Mouse (Mus musculus): ENCODE measurements at regions not wholly inside any gene's neighbourhood (a gene's known extent, or its start where the extent isn't known, plus 50 kb on each side); places are given as distances from the start of the nearest gene placed in this dataset.

- Histone ChIP-seq H3K9me3 (peaks cover 14% of the 10 kb centered on the region), H3K36me3 (replicated peaks; ENCODE audit: low read length) (no peaks in the 10 kb centered on the region), H3K4me3 (replicated peaks) (no peak overlapping the region), H3K4me1 (no peaks in the 10 kb centered on the region), H3K27me3 (replicated peaks) (peaks cover 2% of the 10 kb centered on the region)
- TF ChIP-seq GATA1 (IDR thresholded peaks at IDR 0.05; ENCODE audit: borderline replicate concordance, low read length) (no peak), FLI1 (IDR thresholded peaks at IDR 0.05; ENCODE audit: low read length) (no peak)
Measured at GRCm38 (mm10) chr14:76318438-76318837, 96.3 kb upstream of the Tsc22d1 start.

- Histone ChIP-seq H3K9me3 (peaks cover 19% of the 10 kb centered on the region), H3K4me1 (no peaks in the 10 kb centered on the region), H3K27me3 (replicated peaks) (no peaks in the 10 kb centered on the region), H3K36me3 (replicated peaks; ENCODE audit: low read length) (no peaks in the 10 kb centered on the region), H3K4me3 (replicated peaks) (no peak overlapping the region)
- TF ChIP-seq FLI1 (IDR thresholded peaks at IDR 0.05; ENCODE audit: low read length): no peak
- TF ChIP-seq GATA1 (IDR thresholded peaks at IDR 0.05; ENCODE audit: borderline replicate concordance, low read length): no peak
Measured at GRCm38 (mm10) chr14:76324246-76324645, 90.5 kb upstream of the Tsc22d1 start.

DNA sequence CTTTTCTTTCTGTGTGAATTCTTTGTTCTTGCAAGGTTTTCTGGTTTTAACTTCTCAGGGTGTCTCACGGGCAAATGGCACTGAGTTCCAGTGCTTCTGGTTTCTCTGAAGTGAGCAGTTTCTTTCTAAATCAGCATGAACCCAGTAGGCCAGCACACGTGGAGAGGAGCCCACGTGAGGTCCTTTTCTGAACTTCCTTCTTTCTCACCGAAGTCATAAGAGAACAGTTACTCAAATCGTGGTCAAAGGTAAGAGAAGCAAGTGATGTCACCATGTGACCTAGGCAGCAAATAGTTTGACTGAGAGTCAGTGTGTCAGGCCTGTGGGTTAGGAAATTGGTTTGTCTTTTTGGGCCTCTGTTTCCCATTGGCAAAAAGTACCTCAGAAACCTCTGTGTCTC, 84.8 kb upstream of the Tsc22d1 start:
- Histone ChIP-seq H3K4me1 (no peaks in the 10 kb centered on the region), H3K9me3 (peaks cover 19% of the 10 kb centered on the region), H3K36me3 (replicated peaks; ENCODE audit: low read length) (no peaks in the 10 kb centered on the region), H3K27me3 (replicated peaks) (no peaks in the 10 kb centered on the region), H3K4me3 (replicated peaks) (no peak overlapping the region)
- no peak for TF ChIP-seq FLI1 (IDR thresholded peaks at IDR 0.05; ENCODE audit: low read length)
- no peak for TF ChIP-seq GATA1 (IDR thresholded peaks at IDR 0.05; ENCODE audit: borderline replicate concordance, low read length)

GRCm38 (mm10) chr14:76331497-76332335, 83.0 kb upstream of the Tsc22d1 start:
- no peaks in the 10 kb centered on the region for H3K27me3 ChIP-seq (replicated peaks)
- no peaks in the 10 kb centered on the region for H3K36me3 ChIP-seq (replicated peaks; ENCODE audit: low read length)
- TF ChIP-seq GATA1 (IDR thresholded peaks at IDR 0.05; ENCODE audit: borderline replicate concordance, low read length): no peak
- no peak for TF ChIP-seq FLI1 (IDR thresholded peaks at IDR 0.05; ENCODE audit: low read length)
- H3K4me1 ChIP-seq: no peaks in the 10 kb centered on the region
- H3K4me3 ChIP-seq (replicated peaks): no peak overlapping the region
- H3K9me3 ChIP-seq: peaks cover 11% of the 10 kb centered on the region

GRCm38 (mm10) chr14:76332336-76332703, 82.4 kb upstream of the Tsc22d1 start:
- no peak for TF ChIP-seq FLI1 (IDR thresholded peaks at IDR 0.05; ENCODE audit: low read length)
- no peak for TF ChIP-seq GATA1 (IDR thresholded peaks at IDR 0.05; ENCODE audit: borderline replicate concordance, low read length)
- no peaks in the 10 kb centered on the region for H3K27me3 ChIP-seq (replicated peaks)
- H3K4me1 ChIP-seq: no peaks in the 10 kb centered on the region
- no peak overlapping the region for H3K4me3 ChIP-seq (replicated peaks)
- H3K9me3 ChIP-seq: peaks cover 7% of the 10 kb centered on the region
- no peaks in the 10 kb centered on the region for H3K36me3 ChIP-seq (replicated peaks; ENCODE audit: low read length)

- H3K4me1 ChIP-seq: no peaks in the 10 kb centered on the region
- H3K4me3 ChIP-seq (replicated peaks): no peak overlapping the region
- no peak for TF ChIP-seq GATA1 (IDR thresholded peaks at IDR 0.05; ENCODE audit: borderline replicate concordance, low read length)
- TF ChIP-seq FLI1 (IDR thresholded peaks at IDR 0.05; ENCODE audit: low read length): no peak
- no peaks in the 10 kb centered on the region for H3K36me3 ChIP-seq (replicated peaks; ENCODE audit: low read length)
- H3K9me3 ChIP-seq: no peaks in the 10 kb centered on the region
- no peaks in the 10 kb centered on the region for H3K27me3 ChIP-seq (replicated peaks)
Measured at GRCm38 (mm10) chr14:76340789-76341188, 74.0 kb upstream of the Tsc22d1 start.

- H3K4me3 ChIP-seq (replicated peaks): no peak overlapping the region
- H3K4me1 ChIP-seq: no peaks in the 10 kb centered on the region
- H3K36me3 ChIP-seq (replicated peaks; ENCODE audit: low read length): no peaks in the 10 kb centered on the region
- H3K9me3 ChIP-seq: no peaks in the 10 kb centered on the region
- TF ChIP-seq FLI1 (IDR thresholded peaks at IDR 0.05; ENCODE audit: low read length) (no peak), GATA1 (IDR thresholded peaks at IDR 0.05; ENCODE audit: borderline replicate concordance, low read length) (no peak)
- H3K27me3 ChIP-seq (replicated peaks): no peaks in the 10 kb centered on the region
Measured at GRCm38 (mm10) chr14:76341226-76341625, 73.5 kb upstream of the Tsc22d1 start.

DNA sequence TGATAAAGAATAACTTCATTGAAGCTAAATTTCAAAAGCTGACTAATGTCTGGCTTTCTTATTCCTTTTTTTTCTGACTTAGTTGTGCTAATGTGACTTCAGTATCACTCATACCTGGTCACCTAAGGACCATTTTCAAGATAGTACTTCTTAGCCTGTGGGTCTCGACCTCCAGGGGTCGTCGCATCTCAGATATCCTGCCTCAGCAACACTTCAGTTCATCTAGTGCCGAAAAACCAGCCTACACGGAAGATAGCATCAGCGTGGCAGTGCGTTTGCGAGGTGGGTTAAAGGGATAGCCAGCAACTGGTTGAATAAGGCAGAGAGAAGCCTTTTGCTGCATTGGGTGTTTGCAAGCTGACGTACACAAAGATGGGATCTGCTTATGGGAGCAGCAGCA, 62.9 kb upstream of the Tsc22d1 start:
- Histone ChIP-seq H3K4me1 (no peaks in the 10 kb centered on the region), H3K4me3 (replicated peaks) (no peak overlapping the region), H3K27me3 (replicated peaks) (no peaks in the 10 kb centered on the region), H3K36me3 (replicated peaks; ENCODE audit: low read length) (no peaks in the 10 kb centered on the region), H3K9me3 (peaks cover 10% of the 10 kb centered on the region)
- TF ChIP-seq GATA1 (IDR thresholded peaks at IDR 0.05; ENCODE audit: borderline replicate concordance, low read length) (no peak), FLI1 (IDR thresholded peaks at IDR 0.05; ENCODE audit: low read length) (no peak)

DNA sequence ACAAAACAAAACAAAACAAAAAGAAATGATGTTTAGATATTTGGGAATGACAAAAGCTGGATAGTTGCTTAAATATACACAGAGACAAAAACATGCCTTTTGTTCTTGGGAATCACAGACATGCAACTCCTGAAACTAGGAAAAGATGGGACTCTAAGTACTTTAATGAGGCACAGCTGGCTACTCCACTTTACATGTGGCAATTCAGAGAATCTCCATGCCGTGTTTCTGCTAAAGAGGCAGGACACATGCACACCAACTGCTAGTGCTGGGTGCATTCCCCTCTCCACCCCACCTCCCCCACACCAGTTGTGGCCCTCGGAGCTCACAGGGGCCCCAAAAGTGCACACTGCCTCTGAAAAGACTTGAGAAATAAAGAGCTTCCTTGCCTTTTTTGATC, 58.6 kb upstream of the Tsc22d1 start:
- Histone ChIP-seq H3K4me1 (no peaks in the 10 kb centered on the region), H3K36me3 (replicated peaks; ENCODE audit: low read length) (no peaks in the 10 kb centered on the region), H3K4me3 (replicated peaks) (no peak overlapping the region), H3K27me3 (replicated peaks) (no peaks in the 10 kb centered on the region), H3K9me3 (peaks cover 24% of the 10 kb centered on the region)
- no peak for TF ChIP-seq FLI1 (IDR thresholded peaks at IDR 0.05; ENCODE audit: low read length)
- no peak for TF ChIP-seq GATA1 (IDR thresholded peaks at IDR 0.05; ENCODE audit: borderline replicate concordance, low read length)

DNA sequence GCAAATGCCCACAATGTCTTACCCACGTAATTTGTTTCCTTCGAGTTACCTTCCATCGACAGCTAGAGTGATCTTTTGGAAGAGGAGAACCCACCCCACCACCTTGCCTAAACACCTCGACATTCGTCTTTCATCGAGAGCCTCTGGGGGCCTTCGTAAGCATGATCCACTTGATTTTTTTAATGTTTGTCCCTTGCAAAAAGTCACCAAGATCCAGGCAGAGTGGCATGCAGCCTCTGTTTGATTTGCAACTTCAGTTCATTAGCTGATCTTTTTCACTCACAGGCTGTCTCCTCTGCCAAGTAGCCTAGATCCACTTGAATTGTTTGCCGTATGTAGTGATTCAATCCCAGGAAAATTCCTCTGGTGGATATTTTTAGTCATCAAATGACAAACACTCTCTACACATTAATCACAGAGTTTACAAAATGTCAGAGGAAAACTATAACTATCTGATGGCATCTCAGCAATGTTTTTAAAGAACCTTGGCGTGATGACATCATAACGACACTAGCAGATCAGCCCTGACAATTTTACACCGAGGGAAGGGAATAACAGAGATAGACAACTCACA, 54.8 kb upstream of the Tsc22d1 start:
- TF ChIP-seq FLI1 (IDR thresholded peaks at IDR 0.05; ENCODE audit: low read length) (no peak), GATA1 (IDR thresholded peaks at IDR 0.05; ENCODE audit: borderline replicate concordance, low read length) (no peak)
- peaks cover 24% of the 10 kb centered on the region for H3K9me3 ChIP-seq
- H3K4me3 ChIP-seq (replicated peaks): no peak overlapping the region
- H3K27me3 ChIP-seq (replicated peaks): no peaks in the 10 kb centered on the region
- H3K36me3 ChIP-seq (replicated peaks; ENCODE audit: low read length): no peaks in the 10 kb centered on the region
- no peaks in the 10 kb centered on the region for H3K4me1 ChIP-seq

Data from megakaryocyte, embryonic 14.5 days (primary cell).